Mouse (Mus musculus) retina, postnatal 7 days (tissue): ENCODE data around the gene Arap2.
"Not testable (repeated sequence)": the region's sequence is repeated elsewhere in the genome, so short reads cannot be mapped to it uniquely, and the experiment has no call there.

Experiments
- DNase-seq: peaks from one replicate; pipeline ENCODE4 v3.0.0-alpha.2; 2012; ENCODE audit warnings: low read depth, low spot score

Gene Arap2

GRCm38 (mm10) chr5:62743220-62743922, 22.6 kb downstream of the Arap2 start:
- DNase-seq = no peak

GRCm38 (mm10) chr5:62739451-62740415, 26.2 kb downstream of the Arap2 start:
- no peak for DNase-seq

- DNase-seq = not testable (repeated sequence)
Observed at GRCm38 (mm10) chr5:62730573-62730972, 35.4 kb downstream of the Arap2 start.

GRCm38 (mm10) chr5:62725551-62725950, 40.4 kb downstream of the Arap2 start:
- DNase-seq = no peak

- DNase-seq = no peak
Observed at GRCm38 (mm10) chr5:62723261-62724105, 42.5 kb downstream of the Arap2 start.

GRCm38 (mm10) chr5:62716468-62716867, 49.5 kb downstream of the Arap2 start:
- DNase-seq = no peak

- no peak for DNase-seq
Observed at GRCm38 (mm10) chr5:62715977-62716376, 50.0 kb downstream of the Arap2 start.

- DNase-seq = no peak
Observed at GRCm38 (mm10) chr5:62715436-62715835, 50.5 kb downstream of the Arap2 start.

GRCm38 (mm10) chr5:62710955-62711354, 55.0 kb downstream of the Arap2 start:
- DNase-seq = no peak

GRCm38 (mm10) chr5:62706900-62707299, 59.1 kb downstream of the Arap2 start:
- peak; percentile 21 for DNase-seq

GRCm38 (mm10) chr5:62689965-62690364, 76.0 kb downstream of the Arap2 start:
- DNase-seq = no peak

GRCm38 (mm10) chr5:62683751-62684150, 82.2 kb downstream of the Arap2 start:
- no peak for DNase-seq

- no peak for DNase-seq
Observed at GRCm38 (mm10) chr5:62683207-62683606, 82.8 kb downstream of the Arap2 start.

- no peak for DNase-seq
Observed at GRCm38 (mm10) chr5:62677390-62677789, 88.6 kb downstream of the Arap2 start.

- no peak for DNase-seq
Observed at GRCm38 (mm10) chr5:62672736-62673436, 93.1 kb downstream of the Arap2 start.

GRCm38 (mm10) chr5:62665329-62665728, 100.6 kb downstream of the Arap2 start:
- no peak for DNase-seq

GRCm38 (mm10) chr5:62664847-62665246, 101.1 kb downstream of the Arap2 start:
- DNase-seq = no peak

GRCm38 (mm10) chr5:62663206-62663605, 102.8 kb downstream of the Arap2 start:
- no peak for DNase-seq

- DNase-seq = no peak
Observed at GRCm38 (mm10) chr5:62653924-62654323, 112.0 kb downstream of the Arap2 start.

GRCm38 (mm10) chr5:62642330-62642729, 123.6 kb downstream of the Arap2 start:
- no peak for DNase-seq

GRCm38 (mm10) chr5:62640501-62640900, 125.5 kb downstream of the Arap2 start:
- peak; percentile 4 for DNase-seq
